Mouse (Mus musculus) adrenal gland, postnatal 10 days (tissue): ENCODE measurements around the gene Arhgef2. TPM values are rescaled to one million over a fixed set of nuclear protein-coding genes. Genes with fewer than 3 reads are reported as not detected.

Experiments
- DNase-seq: peaks from one replicate; pipeline ENCODE4 v3.0.0; 2021; ENCODE audit warnings: mixed read lengths
- total RNA-seq, 2 experiments: library from RNA; stranded (reverse); gene quantifications; 2 replicates each; pipeline ENCODE4 v1.2.3; 2021

The Arhgef2 gene
- total RNA-seq, 2 experiments from 2014 or later, result 51.4 to 71.5 TPM

DNA sequence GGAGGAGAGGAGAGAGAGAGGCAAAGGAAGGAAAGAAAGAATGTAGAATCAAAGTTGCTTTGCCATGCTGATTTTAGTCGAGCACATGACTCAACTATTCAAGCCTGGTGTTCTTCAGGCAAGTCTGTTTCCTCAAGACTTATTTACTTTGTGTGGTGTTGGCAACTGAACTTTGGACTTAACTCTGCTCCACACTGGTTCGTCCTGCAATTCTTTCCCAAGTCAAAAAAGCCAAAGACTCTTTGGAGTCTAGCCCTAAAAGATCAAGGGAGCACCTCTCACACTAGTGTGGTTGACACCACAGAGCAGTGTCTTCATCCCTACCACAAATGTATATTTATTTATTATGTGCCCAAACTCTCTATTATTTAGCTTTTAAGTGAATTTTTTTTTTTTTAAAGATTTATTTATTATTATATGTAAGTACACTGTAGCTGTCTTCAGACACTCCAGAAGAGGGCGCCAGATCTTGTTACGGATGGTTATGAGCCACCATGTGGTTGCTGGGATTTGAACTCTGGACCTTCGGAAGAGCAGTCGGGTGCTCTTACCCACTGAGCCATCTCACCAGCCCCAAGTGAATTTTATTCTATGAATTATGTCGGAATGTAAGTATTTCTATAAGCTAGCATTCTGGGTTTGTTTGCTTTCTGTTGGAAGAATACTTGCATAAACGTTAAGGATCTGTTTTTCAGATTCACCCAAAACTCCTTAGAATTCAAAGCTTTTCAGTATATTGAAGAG, 78.6 kb downstream of the Arhgef2 start:
- no peak for DNase-seq

DNA sequence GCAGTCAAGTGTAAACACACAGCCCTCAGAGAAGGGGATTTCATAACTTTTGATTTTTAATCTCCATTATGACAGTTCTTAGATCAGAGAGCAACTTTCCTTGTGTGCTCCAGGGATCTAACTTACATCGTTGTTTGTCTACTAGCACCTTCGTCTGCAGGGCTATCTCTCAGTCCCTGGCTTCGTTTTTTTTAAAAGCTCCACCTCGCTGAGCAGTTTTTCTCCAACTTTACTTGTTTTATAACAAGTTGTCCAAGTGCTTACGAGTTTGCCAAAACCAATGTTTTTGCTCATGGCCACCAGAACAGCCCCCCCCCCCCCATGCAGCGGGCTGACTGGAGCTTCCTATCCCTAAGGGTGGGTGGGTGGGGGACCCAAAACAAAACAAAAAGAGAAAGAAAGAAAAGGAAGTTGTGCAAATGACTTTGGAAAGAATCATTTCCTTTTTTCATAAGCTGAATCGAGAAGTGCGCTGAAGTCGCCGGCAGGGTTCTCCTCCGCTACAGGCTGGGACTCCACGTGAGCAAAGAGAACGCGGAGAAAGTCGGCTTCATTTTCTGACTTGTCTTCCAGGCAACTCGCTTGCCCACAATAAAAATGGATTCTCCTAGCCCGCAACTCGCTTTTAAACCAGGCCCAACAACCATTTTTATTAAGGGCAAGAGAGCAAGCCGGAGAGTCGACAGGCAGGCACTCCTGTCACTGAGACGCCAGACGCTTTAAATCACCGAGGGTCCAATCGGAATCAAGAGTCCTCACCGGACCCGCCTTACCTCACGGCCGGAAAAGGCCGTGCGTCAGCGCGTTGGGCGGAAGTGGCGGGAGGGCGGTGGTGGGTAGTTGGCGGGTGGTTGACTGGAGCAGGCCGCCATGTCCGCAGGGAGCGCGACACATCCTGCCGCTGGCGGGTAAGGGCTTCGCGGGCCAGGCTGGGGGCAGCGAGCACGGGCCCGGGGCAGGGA, 79.5 kb downstream of the Arhgef2 start, which contains the start of gene Khdc4:
Gene Khdc4 (plus strand): TSS at position 824 of the 962 bp plus-strand sequence.
- DNase-seq, result peak; percentile 97

DNA sequence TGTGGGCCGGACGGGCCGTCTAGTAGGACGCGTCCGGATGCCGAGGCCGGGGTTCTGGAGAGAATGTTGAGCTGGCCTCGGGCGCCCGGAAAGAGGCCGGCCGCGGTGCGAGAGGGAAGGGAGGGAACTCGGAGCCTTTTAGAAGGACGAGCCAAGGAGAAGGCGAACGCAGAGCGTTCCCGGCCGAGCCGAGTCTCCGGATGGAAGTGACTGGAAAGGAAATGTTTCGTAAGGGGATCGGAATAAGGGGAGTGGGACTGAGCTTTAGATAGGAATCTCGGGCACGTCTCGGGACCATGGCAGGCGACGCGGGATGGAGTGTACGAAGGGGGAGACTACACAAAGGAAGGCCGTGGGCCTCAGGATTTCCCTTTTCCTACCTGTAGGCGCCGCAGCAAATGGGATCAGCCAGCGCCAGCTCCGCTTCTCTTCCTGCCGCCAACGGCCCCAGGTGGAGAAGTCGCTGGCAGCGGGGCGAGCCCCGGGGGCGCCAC, 80.2 kb downstream of the Arhgef2 start:
- DNase-seq, result no peak

- DNase-seq, result peak; percentile 16
These were observed 81.2 kb downstream of the Arhgef2 start for GRCm38 (mm10) chr3:88686734-88687611.

- no peak for DNase-seq
These were observed 83.3 kb downstream of the Arhgef2 start for GRCm38 (mm10) chr3:88689079-88689478.

DNA sequence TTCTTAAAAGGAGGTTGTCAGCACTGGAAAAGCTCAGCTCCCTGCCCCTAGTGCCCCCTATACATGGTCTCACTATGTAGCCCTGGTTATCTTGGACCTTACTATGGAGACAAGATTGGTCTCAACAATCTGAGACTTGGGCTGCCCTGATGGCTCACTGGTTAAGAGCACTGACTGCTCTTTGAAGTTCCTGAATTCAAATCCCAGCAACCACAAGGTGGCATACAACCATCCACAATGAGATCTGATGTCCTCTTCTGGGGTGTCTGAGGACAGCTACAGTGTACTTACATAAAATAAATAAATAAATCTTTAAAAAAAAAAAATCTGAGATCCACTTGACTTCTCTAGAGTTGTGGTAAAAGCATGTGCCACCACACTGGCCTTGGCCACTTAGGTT, 89.8 kb downstream of the Arhgef2 start:
- no peak for DNase-seq

Other genes with a start within 250 kb of the Arhgef2 start
- gene Paqr6, start 241.4 kb upstream of the Arhgef2 start, total RNA-seq, result 1 to 10 TPM; 2.7 to 4.2 TPM
- gene Bglap3, start 233.2 kb upstream of the Arhgef2 start, total RNA-seq, result 10 to 100 TPM in 1 of 2 experiments, under 1 TPM in 1; 0.67 to 16.9 TPM
- gene Bglap2, start 227.3 kb upstream of the Arhgef2 start, total RNA-seq, result 10 to 100 TPM in 1 of 2 experiments, not detected in 1; 24.0 TPM
- gene Bglap, start 221.5 kb upstream of the Arhgef2 start, total RNA-seq, result 100 to 1,000 TPM in 1 of 2 experiments, 1 to 10 TPM in 1; 1.6 to 106 TPM
- 10 to 100 TPM; 60.2 to 62.6 TPM for gene Pmf1, start 195.6 kb upstream of the Arhgef2 start, total RNA-seq
- gene Slc25a44, start 180.8 kb upstream of the Arhgef2 start, total RNA-seq, result 10 to 100 TPM; 37.8 to 47.6 TPM
- gene Sema4a, start 144.8 kb upstream of the Arhgef2 start, total RNA-seq, result 10 to 100 TPM; 13.4 to 15.5 TPM
- gene Lmna, start 96.0 kb upstream of the Arhgef2 start, total RNA-seq, result 100 to 1,000 TPM; 102 to 104 TPM
- 1 to 10 TPM; 5.5 to 5.6 TPM for gene Mex3a, start 73.6 kb upstream of the Arhgef2 start, total RNA-seq
- not detected for gene Rab25, start 57.7 kb upstream of the Arhgef2 start, total RNA-seq
- 100 to 1,000 TPM; 131 to 132 TPM for gene Lamtor2, start 52.9 kb upstream of the Arhgef2 start, total RNA-seq
- 10 to 100 TPM; 63.9 to 73.1 TPM for gene Ubqln4, start 52.2 kb upstream of the Arhgef2 start, total RNA-seq
- 100 to 1,000 TPM; 221 to 247 TPM for gene Ssr2, start 30.1 kb upstream of the Arhgef2 start, total RNA-seq
- gene Rxfp4, start 47.2 kb downstream of the Arhgef2 start, total RNA-seq, result not detected
- gene Khdc4, start 79.8 kb downstream of the Arhgef2 start, total RNA-seq, result 10 to 100 TPM; 46.7 to 60.5 TPM
- 10 to 100 TPM; 39.0 to 44.9 TPM for gene Rit1, start 110.9 kb downstream of the Arhgef2 start, total RNA-seq
- gene Syt11, start 169.2 kb downstream of the Arhgef2 start, total RNA-seq, result 10 to 100 TPM; 10.5 to 18.4 TPM
- gene Gon4l, start 229.3 kb downstream of the Arhgef2 start, total RNA-seq, result 10 to 100 TPM; 22.7 to 29.2 TPM